Mouse (Mus musculus) forebrain, embryonic 14.5 days (tissue): ENCODE data around the gene Blzf1. TPM values are rescaled to one million over a fixed set of nuclear protein-coding genes. Genes with fewer than 3 reads are reported as not detected.

ENCODE experiments used
- ATAC-seq: fragments of 200-750 bp; cut with Nextera tagmentation; 2 replicates; pipeline ENCODE4 v1.8.0; 2017; ENCODE audit warnings: mild to moderate bottlenecking, moderate library complexity
- DNase-seq: peaks from one replicate; pipeline ENCODE4 v3.0.0-alpha.2; 2015; ENCODE audit warnings: low spot score
- H3K27ac ChIP-seq: fragments of 300-500 bp; sonication (generic); 2 replicates; pipeline ENCODE4 v1.5.1; 2014; ENCODE audit warnings: low read depth, mild to moderate bottlenecking, control low read depth, low read length, moderate library complexity
- H3K27me3 ChIP-seq: fragments of 300-500 bp; sonication (generic); replicated peaks from 2 replicates; pipeline ENCODE4 v1.6.1; 2014; ENCODE audit warnings: low read length, control low read depth, mixed read lengths; ENCODE audit not compliant: control insufficient read depth, insufficient read depth
- H3K36me3 ChIP-seq: fragments of 300-500 bp; sonication (generic); 2 replicates; pipeline ENCODE4 v1.6.1; 2014; ENCODE audit warnings: low read length, control low read depth; ENCODE audit not compliant: control insufficient read depth, insufficient read depth
- H3K4me1 ChIP-seq: fragments of 300-500 bp; sonication (generic); 2 replicates; pipeline ENCODE4 v1.6.1; 2014; ENCODE audit warnings: antibody characterized with exemption, low read length, control low read depth; ENCODE audit not compliant: control insufficient read depth, insufficient read depth
- H3K4me2 ChIP-seq: fragments of 300-500 bp; sonication (generic); 2 replicates; pipeline ENCODE4 v1.6.1; 2014; ENCODE audit warnings: mild to moderate bottlenecking, control low read depth, low read length
- H3K4me3 ChIP-seq: fragments of 300-500 bp; sonication (generic); 2 replicates; pipeline ENCODE4 v1.5.1; 2014; ENCODE audit warnings: low read depth, low read length, control low read depth
- H3K9ac ChIP-seq: fragments of 300-500 bp; sonication (generic); 2 replicates; pipeline ENCODE4 v1.6.1; 2014; ENCODE audit warnings: mild to moderate bottlenecking, low read length, control low read depth, moderate library complexity
- H3K9me3 ChIP-seq: fragments of 300-500 bp; sonication (generic); replicated peaks from 2 replicates; pipeline ENCODE4 v1.6.1; 2016; ENCODE audit warnings: low read length, control low read depth, mixed read lengths; ENCODE audit not compliant: control insufficient read depth
- WGBS: fragments of 180-500 bp; shearing (Covaris S2); extraction: QIAGEN DNeasy Blood & Tissue Kit; methylation state at CpG from one replicate; pipeline ENCODE4 v1.1.7; 2014; 5-methylcytosine and 5-hydroxymethylcytosine counted together
- polyA plus RNA-seq: library from polyadenylated mRNA; unstranded; fragments of >200 nt; fragmentation: Nextera tagmentation; extraction: Ambion mirVana; gene quantifications from 2 replicates; pipeline ENCODE4 v1.2.1, GENCODE M21; 2014

Gene Blzf1
- polyA plus RNA-seq, 1 experiment from 2014 or later, result 27.5 TPM

DNA sequence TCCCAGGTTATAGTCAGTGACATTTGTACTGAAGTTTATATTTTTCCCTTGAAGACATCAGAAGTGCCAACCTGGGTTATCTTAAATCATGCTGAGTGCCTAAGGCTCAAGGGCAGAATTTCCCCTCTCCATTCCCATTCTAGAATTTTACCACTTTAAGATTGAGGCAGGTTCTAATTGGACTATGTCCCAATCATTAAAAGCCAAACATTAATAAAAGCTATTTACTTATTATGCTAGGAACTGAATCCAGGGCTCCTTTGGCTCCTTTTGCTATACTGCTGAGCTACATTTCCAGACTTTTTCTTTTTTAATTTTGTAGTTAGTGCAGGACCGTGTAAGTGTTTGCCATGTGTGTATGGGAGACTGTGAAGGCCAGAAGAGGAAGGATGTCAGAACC lies 55.9 kb downstream of the Blzf1 start:
- no peaks in the 10 kb centered on the region for H3K27me3 ChIP-seq
- H3K4me3 ChIP-seq, result no peak overlapping the region
- no peak overlapping the region for H3K4me2 ChIP-seq
- H3K36me3 ChIP-seq, result no peaks in the 10 kb centered on the region
- no peak overlapping the region for H3K9ac ChIP-seq
- H3K27ac ChIP-seq, result no peak overlapping the region
- WGBS, result 79% methylated on average over 1 of the region's 1 CpGs
- H3K9me3 ChIP-seq, result no peaks in the 10 kb centered on the region
- peaks cover 14% of the 10 kb centered on the region for H3K4me1 ChIP-seq
- ATAC-seq (no peak), DNase-seq (no peak)

- WGBS, result 69% methylated on average over 8 of the region's 8 CpGs
- H3K4me3 ChIP-seq, result peak overlapping the region; percentile 75
- H3K27me3 ChIP-seq, result no peaks in the 10 kb centered on the region
- H3K27ac ChIP-seq, result no peak overlapping the region
- H3K9me3 ChIP-seq, result no peaks in the 10 kb centered on the region
- ATAC-seq, result no peak
- no peaks in the 10 kb centered on the region for H3K36me3 ChIP-seq
- peak overlapping the region; percentile 84 for H3K4me2 ChIP-seq
- DNase-seq, result no peak
- no peak overlapping the region; the same call in 1 of the 2 replicates for H3K9ac ChIP-seq
- peaks cover 14% of the 10 kb centered on the region for H3K4me1 ChIP-seq
Measured at GRCm38 (mm10) chr1:164250391-164251150, 56.7 kb downstream of the Blzf1 start.

DNA sequence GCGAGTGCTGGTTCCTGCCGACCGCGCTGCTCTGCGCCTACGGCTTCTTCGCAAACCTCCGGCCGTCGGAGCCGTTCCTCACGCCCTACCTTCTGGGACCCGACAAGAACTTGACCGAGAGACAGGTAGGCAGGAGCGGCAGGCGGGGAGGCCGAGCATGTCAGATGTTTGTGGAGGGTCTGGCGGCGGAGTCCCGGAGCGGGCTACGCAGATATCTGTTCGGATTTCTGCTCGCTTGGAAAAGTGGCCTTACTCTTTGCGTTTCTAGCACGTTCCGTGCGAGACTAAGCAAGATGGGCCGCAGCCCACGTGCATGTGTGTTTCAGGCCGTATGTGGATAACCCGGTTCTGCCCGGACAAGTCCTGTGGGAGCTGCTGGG lies 58.0 kb downstream of the Blzf1 start:
- peak; percentile 49 for DNase-seq
- under 1% methylated on average over 33 of the region's 33 CpGs for WGBS
- H3K36me3 ChIP-seq, result no peaks in the 10 kb centered on the region
- H3K4me2 ChIP-seq, result peak overlapping the region; percentile 84
- H3K27ac ChIP-seq, result no peak overlapping the region
- peak overlapping the region; percentile 75 for H3K9ac ChIP-seq
- H3K4me3 ChIP-seq, result peak overlapping the region; percentile 75
- H3K9me3 ChIP-seq, result no peaks in the 10 kb centered on the region
- H3K4me1 ChIP-seq, result peaks cover 14% of the 10 kb centered on the region
- H3K27me3 ChIP-seq, result no peaks in the 10 kb centered on the region
- ATAC-seq, result no peak; the same call in 1 of the 2 replicates

DNA sequence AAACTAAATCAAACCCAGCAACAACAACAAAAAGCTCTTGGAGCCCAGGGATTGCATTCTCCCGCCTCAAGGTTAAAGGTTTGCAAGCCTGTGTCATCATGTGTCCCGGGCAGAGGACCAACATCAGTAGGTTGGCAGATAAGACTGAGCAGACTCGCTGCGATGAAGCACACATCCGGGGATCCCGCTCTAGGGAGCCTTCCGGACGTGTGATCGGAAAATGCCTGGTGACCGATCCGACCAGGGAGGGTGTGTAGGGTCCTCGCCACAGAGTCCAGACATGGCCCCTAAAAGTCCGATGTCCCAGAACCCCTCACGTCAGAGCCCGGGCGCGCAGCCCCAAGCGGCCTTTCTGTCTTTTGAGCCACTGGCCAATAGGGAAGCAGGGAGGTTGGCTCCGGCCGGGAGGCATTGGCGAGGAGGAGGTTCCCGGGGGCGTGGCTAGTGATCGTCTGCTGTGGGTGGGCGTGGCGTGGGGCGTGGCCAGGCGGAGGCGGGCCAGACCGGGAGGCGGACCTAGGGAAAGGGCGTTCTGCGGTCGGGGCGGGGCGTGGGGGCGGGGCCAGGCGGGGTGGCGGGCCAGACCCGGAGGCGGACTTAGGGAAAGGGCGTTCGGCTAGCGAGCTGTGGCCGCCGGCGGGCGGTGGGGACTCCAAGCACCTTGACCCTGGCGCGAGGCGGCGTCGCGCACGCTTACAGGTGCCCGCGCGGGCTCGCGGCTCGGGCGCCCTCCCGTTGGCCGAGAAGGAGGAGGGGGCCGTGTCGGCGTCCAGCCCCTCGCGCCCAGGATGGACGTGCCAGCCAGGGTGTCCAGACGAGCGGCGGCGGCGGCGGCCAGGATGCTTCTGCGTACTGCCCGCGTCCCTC lies 58.6 kb downstream of the Blzf1 start, which contains the start of gene Slc19a2:
Gene Slc19a2, plus strand, starts transcription at position 582 of the 867 bp plus-strand sequence.
- Histone ChIP-seq H3K27me3 (no peaks in the 10 kb centered on the region), H3K9ac (peak within 1 kb of the TSS; percentile 75), H3K36me3 (no peaks in the 10 kb centered on the region), H3K4me2 (peak within 1 kb of the TSS; percentile 84), H3K4me1 (peaks cover 14% of the 10 kb centered on the region), H3K9me3 (no peaks in the 10 kb centered on the region), H3K27ac (peak within 1 kb of the TSS; percentile 67; the same call in 1 of the 2 replicates), H3K4me3 (peak within 1 kb of the TSS; percentile 75)
- DNase-seq, result peak; percentile 97
- WGBS, result under 1% methylated on average over 53 of the region's 79 CpGs
- ATAC-seq, result peak; percentile 95

- Histone ChIP-seq H3K9ac (peak overlapping the region; percentile 68), H3K4me2 (peak overlapping the region; percentile 84), H3K27me3 (no peaks in the 10 kb centered on the region), H3K27ac (no peak overlapping the region), H3K4me1 (peaks cover 14% of the 10 kb centered on the region), H3K9me3 (no peaks in the 10 kb centered on the region), H3K36me3 (no peaks in the 10 kb centered on the region), H3K4me3 (peak overlapping the region; percentile 75)
- 8% methylated on average over 10 of the region's 10 CpGs for WGBS
- ATAC-seq (no peak), DNase-seq (peak; percentile 5)
Measured at GRCm38 (mm10) chr1:164247971-164248370, 59.3 kb downstream of the Blzf1 start.

DNA sequence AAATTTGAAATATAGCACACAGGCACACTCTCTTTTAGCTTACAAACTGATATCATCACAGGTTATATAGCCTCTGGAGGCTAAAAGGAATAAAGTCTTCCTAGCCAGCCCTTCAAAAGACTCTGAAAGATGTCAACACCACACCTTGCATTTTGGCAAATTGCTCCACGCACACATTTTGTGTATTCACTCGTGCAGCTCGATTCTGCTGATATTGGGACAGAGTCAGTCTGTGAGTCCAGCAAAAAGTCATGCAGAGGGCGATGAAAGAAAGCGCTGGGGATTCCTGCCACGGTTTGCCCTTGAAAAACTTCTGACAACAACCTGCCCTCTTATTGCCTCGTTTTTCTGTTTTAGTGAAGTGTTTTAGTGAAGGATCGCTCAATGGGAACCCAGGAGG lies 59.8 kb downstream of the Blzf1 start:
- H3K27me3 ChIP-seq, result no peaks in the 10 kb centered on the region
- H3K9ac ChIP-seq, result no peak overlapping the region
- no peak overlapping the region for H3K4me3 ChIP-seq
- no peak for DNase-seq
- H3K9me3 ChIP-seq, result no peaks in the 10 kb centered on the region
- ATAC-seq, result no peak
- peaks cover 14% of the 10 kb centered on the region for H3K4me1 ChIP-seq
- no peak overlapping the region for H3K27ac ChIP-seq
- H3K4me2 ChIP-seq, result no peak overlapping the region
- 36% methylated on average over 8 of the region's 8 CpGs for WGBS
- H3K36me3 ChIP-seq, result no peaks in the 10 kb centered on the region

- ATAC-seq (no peak), DNase-seq (no peak)
- H3K4me2 ChIP-seq, result no peak overlapping the region
- 71% methylated on average over 8 of the region's 8 CpGs for WGBS
- no peak overlapping the region for H3K9ac ChIP-seq
- no peaks in the 10 kb centered on the region for H3K27me3 ChIP-seq
- H3K4me3 ChIP-seq, result no peak overlapping the region
- H3K36me3 ChIP-seq, result no peaks in the 10 kb centered on the region
- peaks cover under 1% of the 10 kb centered on the region; the same call in 1 of the 2 replicates for H3K4me1 ChIP-seq
- H3K27ac ChIP-seq, result no peak overlapping the region
- H3K9me3 ChIP-seq, result no peaks in the 10 kb centered on the region
Measured at GRCm38 (mm10) chr1:164242809-164243208, 64.5 kb downstream of the Blzf1 start.

DNA sequence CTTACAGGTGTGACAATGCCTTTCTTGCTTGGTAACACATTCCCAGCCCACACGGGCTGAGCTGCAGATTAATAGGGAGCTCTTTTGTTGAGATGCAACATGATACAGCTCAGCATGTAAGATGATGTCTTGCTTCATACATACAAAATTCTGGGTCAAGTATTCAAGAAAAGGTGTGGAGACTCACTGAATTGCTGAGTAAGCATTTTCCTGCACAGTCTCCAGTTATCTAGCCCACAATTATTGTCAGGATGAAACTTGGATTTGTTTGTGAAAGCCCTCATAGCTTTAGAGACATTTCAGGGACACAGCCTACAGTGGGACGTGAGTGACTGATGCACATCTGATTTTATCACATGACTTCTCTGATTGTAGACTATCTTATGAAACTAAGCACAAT lies 65.8 kb downstream of the Blzf1 start:
- Histone ChIP-seq H3K4me3 (no peak overlapping the region), H3K4me2 (no peak overlapping the region), H3K9me3 (no peaks in the 10 kb centered on the region), H3K36me3 (no peaks in the 10 kb centered on the region), H3K4me1 (no peaks in the 10 kb centered on the region), H3K9ac (no peak overlapping the region), H3K27ac (no peak overlapping the region), H3K27me3 (no peaks in the 10 kb centered on the region)
- no peak for DNase-seq
- ATAC-seq, result no peak
- 82% methylated on average over 2 of the region's 2 CpGs for WGBS
